In genomic region chr1:37518791-37519190, GRCm38 (mm10) we compare ENCODE assay signal across 23 mouse cellular contexts. TPM values are rescaled to one million over a fixed set of nuclear protein-coding genes. Genes with fewer than 3 reads are reported as not detected.
DNase-seq lines count a peak whose midpoint lies in the region; ATAC-seq and TF ChIP-seq lines count a peak whose summit lies in the region.
"Had no signal": no experiment of that assay in that cellular context is flagged by ENCODE, and none has a peak within 500 bp of the region (broad histone marks: within the 10 kb centered on the region; RNA-seq: fewer than 3 reads in every experiment).

No protein-coding gene starts in this region.

- H3K9ac ChIP-seq in heart, embryonic 15.5 days: no peak overlapping the region
- H3K9ac ChIP-seq in stomach, embryonic 16.5 days (ENCODE audit: low read length): no peak overlapping the region
- no peak overlapping the region for H3K9ac ChIP-seq in forebrain, embryonic 13.5 days
- H3K9ac ChIP-seq: embryonic facial prominence, embryonic 12.5 days; hindbrain, embryonic 12.5 days had no signal

- no peaks in the 10 kb centered on the region for H3K36me3 ChIP-seq in heart, embryonic 15.5 days
- no peaks in the 10 kb centered on the region for H3K36me3 ChIP-seq in stomach, embryonic 16.5 days (ENCODE audit: control insufficient read depth, insufficient read depth, low read length)
- H3K36me3 ChIP-seq in forebrain, embryonic 13.5 days (ENCODE audit: poor library complexity, severe bottlenecking): no peaks in the 10 kb centered on the region
- H3K36me3 ChIP-seq: embryonic facial prominence, embryonic 12.5 days; hindbrain, embryonic 12.5 days had no signal

- ATAC-seq in frontal cortex, adult (ENCODE audit: low TSS enrichment): peak; percentile 34; the same call in 1 of the 2 replicates
- no peak for ATAC-seq in heart, embryonic 15.5 days (replicated peaks; ENCODE audit: insufficient number of reproducible peaks, insufficient read depth, low FRiP score, low read depth)
- ATAC-seq in stomach, embryonic 16.5 days (ENCODE audit: insufficient read depth, low FRiP score): no peak
- ATAC-seq in forebrain, embryonic 13.5 days: no peak
- ATAC-seq: CD4-positive, CD25-positive, alpha-beta regulatory T cell, adult 4 months; forebrain, embryonic 16.5 days; hindbrain, embryonic 16.5 days; inflammation-experienced regulatory T-cells, adult 6 months had no signal

- WGBS in heart, embryonic 15.5 days: 76% methylated on average over 4 of the region's 4 CpGs
- 85% methylated on average over 4 of the region's 4 CpGs for WGBS in stomach, embryonic 16.5 days
- 89% methylated on average over 4 of the region's 4 CpGs for WGBS in forebrain, embryonic 13.5 days

- no peak overlapping the region for H3K4me3 ChIP-seq in heart, embryonic 15.5 days
- no peak overlapping the region for H3K4me3 ChIP-seq in layer of hippocampus, adult 2 months
- H3K4me3 ChIP-seq in stomach, embryonic 16.5 days (replicated peaks; ENCODE audit: low read length): no peak overlapping the region
- H3K4me3 ChIP-seq in forebrain, embryonic 13.5 days: no peak overlapping the region
- H3K4me3 ChIP-seq: embryonic facial prominence, embryonic 12.5 days; hindbrain, embryonic 12.5 days had no signal

- no peaks in the 10 kb centered on the region for H3K9me3 ChIP-seq in heart, embryonic 15.5 days (replicated peaks)
- no peaks in the 10 kb centered on the region for H3K9me3 ChIP-seq in stomach, embryonic 16.5 days (replicated peaks; ENCODE audit: control insufficient read depth, low read length)
- no peaks in the 10 kb centered on the region for H3K9me3 ChIP-seq in forebrain, embryonic 13.5 days (replicated peaks)
- H3K9me3 ChIP-seq: G1E; hindbrain, embryonic 12.5 days had no signal

- no peak for DNase-seq in frontal cortex, adult 2 months (ENCODE audit: extremely low spot score in 1 of 2, low spot score in 1 of 2)
- DNase-seq in heart, adult 18-20 months: no peak
- no peak for DNase-seq in layer of hippocampus, adult 2 months (ENCODE audit: low spot score in 2 of 2)
- DNase-seq in layer of hippocampus, postnatal 14 days (ENCODE audit: low spot score in 2 of 2): no peak
- DNase-seq: adrenal gland, adult 8-10 months; adrenal gland, postnatal 36 days; B cell, adult 2 months; cerebellum, adult 11 months; cerebellum, adult 8-10 months; cerebellum, postnatal 14 days; embryo, embryonic 11 days; heart, postnatal 4 days had no signal

- no peak overlapping the region for H3K4me2 ChIP-seq in heart, embryonic 15.5 days
- H3K4me2 ChIP-seq in stomach, embryonic 16.5 days (ENCODE audit: low read depth, low read length): no peak overlapping the region
- H3K4me2 ChIP-seq in forebrain, embryonic 13.5 days: no peak overlapping the region
- H3K4me2 ChIP-seq: embryonic facial prominence, embryonic 12.5 days; hindbrain, embryonic 12.5 days had no signal

- no peak for TF ChIP-seq CTCF in layer of hippocampus, adult 2 months (conservative IDR thresholded peaks at IDR 0.05)

- H3K4me1 ChIP-seq in heart, embryonic 15.5 days (replicated peaks): peaks cover 9% of the 10 kb centered on the region
- peaks cover 9% of the 10 kb centered on the region; the same call in 1 of the 2 replicates for H3K4me1 ChIP-seq in stomach, embryonic 16.5 days (ENCODE audit: control insufficient read depth, insufficient read depth, low read length)
- H3K4me1 ChIP-seq in forebrain, embryonic 13.5 days: no peaks in the 10 kb centered on the region
- H3K4me1 ChIP-seq: embryonic facial prominence, embryonic 12.5 days; hindbrain, embryonic 12.5 days had no signal

- no peaks in the 10 kb centered on the region for H3K27me3 ChIP-seq in heart, embryonic 15.5 days
- H3K27me3 ChIP-seq in stomach, embryonic 16.5 days (ENCODE audit: control insufficient read depth, insufficient read depth, low read length): no peaks in the 10 kb centered on the region
- no peaks in the 10 kb centered on the region for H3K27me3 ChIP-seq in forebrain, embryonic 13.5 days
- H3K27me3 ChIP-seq: embryonic facial prominence, embryonic 12.5 days; hindbrain, embryonic 12.5 days had no signal

- peak overlapping the region; percentile 4; the same call in 1 of the 2 replicates for H3K27ac ChIP-seq in heart, embryonic 15.5 days
- H3K27ac ChIP-seq in layer of hippocampus, adult 2 months: 0 out of 2 replicates have a peak overlapping the region, but pooled peaks have one; percentile 14
- peak overlapping the region; percentile 21 for H3K27ac ChIP-seq in stomach, embryonic 16.5 days (ENCODE audit: low read length)
- H3K27ac ChIP-seq in forebrain, embryonic 13.5 days: no peak overlapping the region
- H3K27ac ChIP-seq: embryonic facial prominence, embryonic 12.5 days; hindbrain, embryonic 12.5 days had no signal

RNA-seq across cellular contexts. Expression of gene Mgat4a, which starts 22.0 kb away (rescaled TPM):
- polyA plus RNA-seq in frontal cortex, adult 2 months (2012; rRNA removed): 14.9 and 16.2 TPM in 2 replicates
- 3.8 and 4.7 TPM in 2 replicates for polyA plus RNA-seq in heart, embryonic 15.5 days (2015; fragmentation: Nextera tagmentation; extraction: Ambion mirVana)
- 10 to 100 TPM; 13.0 to 15.4 TPM for total RNA-seq in heart, adult 18-20 months (2021)
- total RNA-seq in layer of hippocampus, adult 2 months (2021): 10 to 100 TPM; 30.4 to 32.7 TPM
- 10 to 100 TPM; 26.7 to 26.8 TPM for total RNA-seq in layer of hippocampus, postnatal 14 days (2021)
- polyA plus RNA-seq in stomach, embryonic 16.5 days (2015; fragmentation: Nextera tagmentation; extraction: Ambion mirVana): 20.3 and 27.1 TPM in 2 replicates
- 5.0 and 6.9 TPM in 2 replicates for polyA plus RNA-seq in forebrain, embryonic 13.5 days (2015; fragmentation: Nextera tagmentation; extraction: Ambion mirVana)
